Mouse (Mus musculus): ENCODE results near the gene Cyp8b1. TPM values are rescaled to one million over a fixed set of nuclear protein-coding genes. Genes with fewer than 3 reads are reported as not detected.

Gene Cyp8b1
- not detected for total RNA-seq (2021)
- long read RNA-seq, experiment 1: 0 reads
- long read RNA-seq, experiment 2: 0 reads

GRCm38 (mm10) chr9:121916102-121916501 is at the start of gene Cyp8b1:
Gene Cyp8b1, minus strand, starts transcription at chr9:121916305.
- DNase-seq (ENCODE audit: low spot score in 2 of 2): no peak

- no peak for DNase-seq (ENCODE audit: low spot score in 2 of 2)
Observed at GRCm38 (mm10) chr9:121964941-121965340, 48.8 kb upstream of the Cyp8b1 start.

DNA sequence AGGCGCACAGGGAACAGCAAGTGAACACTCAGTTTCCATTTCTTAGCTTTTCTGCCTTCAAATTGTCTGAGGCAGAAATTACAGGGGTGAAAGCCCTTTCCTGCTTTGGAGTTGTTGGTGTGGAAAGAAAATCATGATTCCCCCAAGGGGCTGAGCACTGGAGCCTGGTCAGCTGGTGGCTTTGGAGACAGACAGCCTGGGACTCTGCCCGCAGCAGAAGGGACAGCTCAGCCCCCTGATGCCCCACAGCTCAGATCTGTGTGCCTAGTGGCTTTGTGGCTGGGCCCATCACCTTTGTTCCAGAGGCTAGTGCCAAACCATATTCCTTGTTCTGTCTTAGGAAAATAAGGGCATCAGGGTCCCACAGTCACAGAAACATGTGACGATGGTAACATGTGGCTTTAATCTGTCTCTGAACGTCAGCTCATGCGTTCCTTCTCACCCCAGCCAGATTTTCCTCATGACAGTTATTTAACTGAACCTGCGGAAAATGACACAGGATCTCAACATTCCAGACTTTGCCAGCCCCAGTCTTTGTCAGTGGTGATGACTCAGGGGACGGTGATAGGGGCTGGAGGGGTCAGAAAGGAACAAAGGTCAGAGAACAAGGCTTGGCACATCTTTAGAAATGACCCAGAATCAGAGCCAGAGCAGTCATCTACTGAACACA is 44.0 kb upstream of the Cyp8b1 start:
- DNase-seq (ENCODE audit: low spot score in 2 of 2): no peak

DNA sequence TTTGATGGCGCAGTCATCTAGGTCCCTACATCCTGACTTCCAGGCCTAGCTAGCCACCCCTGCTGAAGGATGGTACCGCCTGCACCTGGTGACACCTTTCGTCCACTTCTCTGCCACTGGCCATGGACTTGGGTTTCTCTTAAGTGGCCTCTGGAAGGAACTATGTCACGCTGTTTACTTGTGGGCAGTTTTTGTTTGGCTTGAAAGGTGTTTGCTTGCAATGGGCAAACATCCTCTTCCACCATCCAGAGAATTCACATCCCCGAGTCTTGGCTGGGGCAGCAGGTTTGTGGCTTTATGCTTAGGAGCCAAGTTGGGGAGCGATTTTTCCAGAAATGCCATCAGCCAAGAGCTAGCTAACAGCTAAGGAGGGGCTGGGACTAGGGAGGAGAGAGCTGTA is 36.5 kb upstream of the Cyp8b1 start:
- DNase-seq (ENCODE audit: low spot score in 2 of 2): no peak

- DNase-seq (ENCODE audit: low spot score in 2 of 2): no peak
Observed at GRCm38 (mm10) chr9:121951114-121951423, 35.0 kb upstream of the Cyp8b1 start.

DNA sequence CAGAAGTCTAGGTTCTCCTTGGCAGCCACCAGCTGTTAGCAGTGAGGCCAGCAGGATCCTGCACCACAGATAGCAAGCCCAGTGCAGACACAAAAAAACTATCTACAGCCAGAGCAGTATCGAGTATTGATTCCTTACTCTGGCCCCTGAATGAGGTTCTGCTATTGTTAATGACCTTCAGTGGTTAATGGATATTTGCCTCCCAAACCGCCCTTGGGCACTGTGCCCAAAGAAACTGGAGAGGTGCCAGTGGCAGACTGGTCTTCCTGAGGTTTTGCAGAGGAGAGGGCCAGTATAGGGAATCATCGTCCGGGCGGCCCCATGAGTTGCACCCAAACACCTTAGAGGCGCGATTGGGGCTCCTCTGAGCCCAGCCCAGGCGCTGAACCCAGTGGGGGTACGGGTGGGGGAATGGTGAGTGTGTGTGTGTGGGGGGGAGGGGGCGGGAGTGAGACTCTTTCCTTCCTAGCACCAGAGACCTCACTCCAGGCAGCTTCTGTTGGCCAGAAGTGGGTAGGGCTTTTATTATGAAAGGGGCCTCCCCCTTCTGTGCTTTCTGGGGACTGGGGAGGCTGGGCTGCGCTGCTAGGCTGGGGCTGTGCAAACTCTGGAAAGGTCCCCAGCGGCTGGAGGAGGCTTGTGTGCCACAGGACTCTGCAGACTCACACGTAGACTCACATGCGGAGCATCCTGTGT is 34.5 kb upstream of the Cyp8b1 start, which contains the start of gene Fam198a:
TSS of gene Fam198a (plus strand) at position 571 of the 696 bp plus-strand sequence.
- DNase-seq (ENCODE audit: low spot score in 2 of 2): no peak

DNA sequence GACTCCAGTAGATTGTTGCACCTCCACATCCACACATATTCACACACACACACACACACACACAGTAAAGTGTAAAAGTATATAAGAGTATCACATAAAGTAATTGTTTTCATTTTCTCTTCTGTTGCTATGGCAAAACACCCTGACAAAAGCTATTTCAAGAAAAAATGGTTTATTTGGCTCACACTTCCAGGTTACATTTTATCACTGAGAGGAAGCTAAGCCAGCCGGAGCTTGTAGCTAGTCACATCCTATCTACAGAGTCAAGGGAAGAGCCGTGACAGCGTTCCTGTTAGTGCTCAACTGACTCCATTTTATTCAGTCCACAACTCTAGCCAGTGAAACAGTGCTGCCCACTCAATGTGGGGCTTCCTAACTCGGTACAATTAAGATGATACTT is 32.3 kb upstream of the Cyp8b1 start:
- no peak for DNase-seq (ENCODE audit: low spot score in 2 of 2)

- peak; percentile 80 to 82 for DNase-seq (ENCODE audit: low spot score in 2 of 2)
Observed at GRCm38 (mm10) chr9:121947784-121948183, 31.7 kb upstream of the Cyp8b1 start.

DNA sequence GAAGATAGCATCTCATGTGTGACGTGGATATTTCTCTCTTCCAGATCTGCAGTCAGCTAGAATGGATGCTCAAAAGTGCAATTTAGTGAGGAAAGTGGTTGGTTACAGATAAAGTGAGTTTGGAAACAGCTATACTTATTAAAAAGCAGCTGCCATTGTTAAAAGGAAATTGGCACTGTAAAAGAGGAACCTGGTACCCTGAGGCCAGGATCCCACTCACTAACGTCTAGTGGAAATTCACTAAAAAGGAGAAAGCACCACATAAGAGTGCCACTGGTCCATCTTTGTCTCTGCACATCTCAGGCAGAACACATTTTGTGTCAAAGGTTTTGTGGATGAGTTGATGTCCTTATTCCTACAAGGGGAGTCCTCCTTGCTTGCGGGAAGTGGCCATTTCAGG is 27.5 kb upstream of the Cyp8b1 start:
- DNase-seq (ENCODE audit: low spot score in 2 of 2): no peak

- no peak for DNase-seq (ENCODE audit: low spot score in 2 of 2)
Observed at GRCm38 (mm10) chr9:121943005-121943404, 26.9 kb upstream of the Cyp8b1 start.

DNA sequence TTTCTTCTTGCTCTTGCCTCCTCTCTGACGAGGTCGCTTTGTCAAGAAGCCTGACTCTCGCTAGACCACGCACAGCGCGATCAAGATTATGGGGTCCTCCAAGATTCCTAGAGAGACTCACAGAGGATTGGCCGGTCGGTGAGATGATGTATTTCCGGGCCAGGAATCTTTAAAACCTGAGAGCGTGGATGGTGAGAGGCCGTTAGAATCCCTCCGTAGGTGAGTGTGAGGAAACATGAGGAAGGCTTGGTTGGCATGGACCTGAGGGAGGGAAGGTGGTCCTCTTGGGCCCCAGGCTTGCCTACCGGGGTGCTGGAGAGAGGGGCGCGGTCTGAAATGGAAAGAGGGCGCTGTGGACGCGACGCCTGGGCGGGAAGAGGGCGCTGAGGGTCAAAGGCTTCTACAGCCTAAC is 21.8 kb upstream of the Cyp8b1 start:
- DNase-seq (ENCODE audit: low spot score in 2 of 2): no peak

GRCm38 (mm10) chr9:121937451-121937864 is 21.4 kb upstream of the Cyp8b1 start:
- DNase-seq (ENCODE audit: low spot score in 2 of 2): no peak

DNA sequence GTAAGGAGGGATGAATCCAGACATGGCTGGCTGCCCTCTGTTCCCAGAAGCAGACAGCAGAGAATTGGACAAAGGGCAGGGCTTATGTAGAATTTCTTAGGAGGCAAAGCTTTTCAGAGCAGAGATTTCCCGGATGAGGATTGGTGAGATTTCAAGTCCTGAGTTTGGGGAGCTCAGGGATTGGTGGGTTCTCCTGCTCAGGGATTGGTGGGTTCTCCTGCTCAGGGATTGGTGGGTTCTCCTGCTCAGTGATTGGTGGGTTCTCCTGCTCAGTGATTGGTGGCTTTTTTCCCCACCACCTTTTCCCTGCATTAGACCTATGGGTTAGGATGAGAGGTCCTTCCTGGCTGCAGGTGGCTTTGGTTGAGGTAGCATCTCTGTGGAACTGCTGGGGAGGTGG is 20.8 kb upstream of the Cyp8b1 start:
- DNase-seq (ENCODE audit: low spot score in 2 of 2): no peak

DNA sequence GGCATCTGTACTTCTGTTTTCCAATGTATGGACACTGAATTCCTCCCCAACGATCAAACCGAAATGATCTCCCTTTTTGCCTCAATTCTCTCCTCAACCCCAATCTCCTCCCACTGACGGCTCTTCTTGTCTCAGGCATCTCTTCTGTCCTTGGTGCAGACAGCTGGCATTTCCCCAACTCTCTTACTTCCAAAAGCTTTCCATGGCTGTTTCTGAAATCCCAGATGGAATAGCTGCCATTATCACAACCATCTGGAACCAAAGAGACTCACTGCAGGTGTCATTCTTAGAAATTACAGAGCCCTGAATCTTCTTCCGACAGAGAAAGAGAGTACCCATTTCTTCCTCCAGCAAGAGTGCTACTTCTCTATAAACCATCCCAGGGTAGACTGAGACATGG is 18.8 kb upstream of the Cyp8b1 start:
- DNase-seq (ENCODE audit: low spot score in 2 of 2): no peak

DNA sequence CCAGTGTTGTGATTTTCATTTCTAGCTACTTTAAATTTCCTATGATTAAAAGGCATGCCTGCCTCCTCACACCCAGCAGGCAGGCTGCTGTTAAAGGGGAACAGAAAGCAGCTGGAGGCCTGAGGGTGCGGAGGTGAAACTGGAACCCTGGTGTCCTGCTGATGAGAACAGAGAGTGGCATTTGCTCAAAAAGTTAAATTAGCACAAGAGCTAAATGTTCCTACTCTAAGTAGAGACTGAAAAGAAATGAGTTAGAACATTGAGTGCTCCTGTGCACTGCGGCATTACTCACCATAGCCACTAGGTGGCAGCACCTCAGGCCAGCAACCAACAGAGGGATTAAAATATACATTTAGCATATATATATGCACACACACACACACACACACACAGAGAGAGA is 12.4 kb upstream of the Cyp8b1 start:
- peak; percentile 73 to 76 for DNase-seq (ENCODE audit: low spot score in 2 of 2)

DNA sequence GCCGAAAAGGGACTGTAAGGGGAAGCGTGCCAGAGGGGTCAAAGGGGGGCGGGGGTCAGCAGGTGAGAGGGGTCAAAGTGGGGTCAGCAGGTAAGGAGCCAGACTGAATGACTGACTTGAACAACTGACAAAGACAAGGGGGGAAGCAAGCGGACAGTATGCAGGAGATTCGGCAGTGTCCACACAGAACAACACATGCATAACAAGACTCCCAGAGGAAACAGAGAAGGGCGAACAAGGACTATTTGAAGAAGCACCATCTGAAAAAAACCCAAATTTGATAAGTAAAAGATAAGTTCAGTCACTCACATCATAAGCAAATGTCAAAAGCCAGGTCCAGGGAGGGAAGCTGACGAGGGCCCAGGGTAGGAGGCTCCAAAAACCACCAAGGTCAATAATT is 11.6 kb upstream of the Cyp8b1 start:
- no peak for DNase-seq (ENCODE audit: low spot score in 2 of 2)

GRCm38 (mm10) chr9:121926634-121927405 is 10.7 kb upstream of the Cyp8b1 start:
- no peak for DNase-seq (ENCODE audit: low spot score in 2 of 2)

DNA sequence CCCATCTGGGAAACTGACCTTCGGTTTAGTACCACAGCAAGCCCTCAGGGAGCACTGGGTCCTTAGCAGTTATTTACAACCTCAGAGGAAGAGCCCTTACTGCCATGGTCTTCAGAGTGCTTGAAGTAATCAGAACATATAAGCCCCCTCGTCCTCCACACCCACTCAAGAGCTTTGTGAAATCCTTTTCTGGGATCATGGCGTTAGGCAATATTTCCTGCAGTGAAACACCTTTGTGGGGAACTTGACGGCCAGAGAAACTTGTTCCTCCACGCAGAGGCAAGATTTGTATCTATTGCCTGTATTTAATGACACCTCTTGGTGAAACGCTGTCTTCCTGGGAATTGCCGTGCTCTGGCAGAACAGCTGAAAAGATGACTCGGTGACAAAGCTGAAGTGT is 9.9 kb upstream of the Cyp8b1 start:
- no peak for DNase-seq (ENCODE audit: low spot score in 2 of 2)

GRCm38 (mm10) chr9:121924901-121925560 is 8.9 kb upstream of the Cyp8b1 start:
- no peak for DNase-seq (ENCODE audit: low spot score in 2 of 2)

DNA sequence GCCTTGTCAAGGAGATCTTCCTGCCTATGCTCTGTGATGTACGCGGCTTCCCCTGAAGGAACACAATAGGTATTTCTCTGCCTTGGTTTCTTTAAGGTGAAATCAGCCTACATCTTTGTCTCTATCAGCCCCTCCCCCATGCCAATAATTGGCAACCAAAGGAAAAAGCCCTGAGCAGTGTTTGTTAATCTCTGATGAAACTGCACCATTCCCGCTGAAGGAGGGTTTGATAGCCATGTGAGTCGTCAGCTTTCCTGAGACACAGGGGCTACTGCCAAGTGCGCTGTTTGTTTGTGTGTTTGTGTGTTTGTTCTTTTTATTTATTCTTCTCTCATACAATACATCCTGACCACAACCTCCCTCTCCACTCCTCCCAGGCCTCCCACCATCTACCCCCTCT is 7.8 kb upstream of the Cyp8b1 start:
- DNase-seq (ENCODE audit: low spot score in 2 of 2): no peak

- no peak for DNase-seq (ENCODE audit: low spot score in 2 of 2)
Observed at GRCm38 (mm10) chr9:121923443-121923842, 7.3 kb upstream of the Cyp8b1 start.

Data from left cerebral cortex, adult 18-20 months (tissue).